Mouse (Mus musculus) hindbrain, postnatal 0 days (tissue): Measurements from ENCODE around the gene Spty2d1. TPM values are rescaled to one million over a fixed set of nuclear protein-coding genes. Genes with fewer than 3 reads are reported as not detected.
A peak's percentile ranks its signal among the peaks of the same experiment; 100 is the strongest.

Experiments used
- ATAC-seq: fragments of 200-750 bp; cut with Nextera tagmentation; 2 replicates; pipeline ENCODE4 v1.8.0; 2017; ENCODE audit warnings: mild to moderate bottlenecking, moderate TSS enrichment, moderate library complexity
- DNase-seq: peaks from one replicate; pipeline ENCODE4 v3.0.0-alpha.2; 2015; ENCODE audit warnings: low spot score
- H3K27ac ChIP-seq: fragments of 300-500 bp; sonication (generic); 2 replicates; pipeline ENCODE4 v1.5.1; 2014; ENCODE audit warnings: mild to moderate bottlenecking
- H3K27me3 ChIP-seq: fragments of 300-500 bp; sonication (generic); 2 replicates; pipeline ENCODE4 v1.6.1; 2014; ENCODE audit warnings: low read length, mixed read lengths; ENCODE audit not compliant: insufficient read depth
- H3K36me3 ChIP-seq: fragments of 300-500 bp; sonication (generic); 2 replicates; pipeline ENCODE4 v1.6.1; 2014; ENCODE audit warnings: low read length, mixed read lengths; ENCODE audit not compliant: insufficient read depth
- H3K4me1 ChIP-seq: fragments of 300-500 bp; sonication (generic); 2 replicates; pipeline ENCODE4 v1.6.1; 2014; ENCODE audit warnings: antibody characterized with exemption, low read length, mixed read lengths; ENCODE audit not compliant: insufficient read depth
- H3K4me2 ChIP-seq: fragments of 300-500 bp; sonication (generic); 2 replicates; pipeline ENCODE4 v1.6.1; 2014; ENCODE audit warnings: low read depth, mild to moderate bottlenecking, low read length, moderate library complexity, mixed read lengths
- H3K4me3 ChIP-seq: fragments of 300-500 bp; sonication (generic); 2 replicates; pipeline ENCODE4 v1.5.1; 2014; ENCODE audit warnings: low read length
- H3K9ac ChIP-seq: fragments of 300-500 bp; sonication (generic); replicated peaks from 2 replicates; pipeline ENCODE4 v1.6.1; 2014; ENCODE audit warnings: mild to moderate bottlenecking, low read length, moderate library complexity, mixed read lengths
- H3K9me3 ChIP-seq: fragments of 300-500 bp; sonication (generic); 2 replicates; pipeline ENCODE4 v1.6.1; 2016; ENCODE audit warnings: low read length, mixed read lengths
- CTCF ChIP-seq: IDR thresholded peaks from 2 replicates; pipeline ENCODE4 v1.5.1; 2016; ENCODE audit warnings: antibody characterized with exemption, control low read depth, low read depth
- WGBS: fragments of 180-500 bp; shearing (Covaris S2); extraction: QIAGEN DNeasy Blood & Tissue Kit; methylation state at CpG from one replicate; pipeline ENCODE4 v1.1.7; 2014; 5-methylcytosine and 5-hydroxymethylcytosine counted together
- polyA plus RNA-seq: library from polyadenylated mRNA; unstranded; fragments of >200 nt; fragmentation: Nextera tagmentation; extraction: Ambion mirVana; gene quantifications from 2 replicates; pipeline ENCODE4 v1.2.1, GENCODE M21; 2015
- total RNA-seq: library from RNA; depleted of rRNA; stranded (reverse); fragments of >200 nt; gene quantifications from 2 replicates; pipeline ENCODE4 v1.2.3, GENCODE M21; 2014

Gene Spty2d1
- total and polyA plus RNA-seq, 2 experiments from 2014 or later, result 5.8 to 9.1 TPM

DNA sequence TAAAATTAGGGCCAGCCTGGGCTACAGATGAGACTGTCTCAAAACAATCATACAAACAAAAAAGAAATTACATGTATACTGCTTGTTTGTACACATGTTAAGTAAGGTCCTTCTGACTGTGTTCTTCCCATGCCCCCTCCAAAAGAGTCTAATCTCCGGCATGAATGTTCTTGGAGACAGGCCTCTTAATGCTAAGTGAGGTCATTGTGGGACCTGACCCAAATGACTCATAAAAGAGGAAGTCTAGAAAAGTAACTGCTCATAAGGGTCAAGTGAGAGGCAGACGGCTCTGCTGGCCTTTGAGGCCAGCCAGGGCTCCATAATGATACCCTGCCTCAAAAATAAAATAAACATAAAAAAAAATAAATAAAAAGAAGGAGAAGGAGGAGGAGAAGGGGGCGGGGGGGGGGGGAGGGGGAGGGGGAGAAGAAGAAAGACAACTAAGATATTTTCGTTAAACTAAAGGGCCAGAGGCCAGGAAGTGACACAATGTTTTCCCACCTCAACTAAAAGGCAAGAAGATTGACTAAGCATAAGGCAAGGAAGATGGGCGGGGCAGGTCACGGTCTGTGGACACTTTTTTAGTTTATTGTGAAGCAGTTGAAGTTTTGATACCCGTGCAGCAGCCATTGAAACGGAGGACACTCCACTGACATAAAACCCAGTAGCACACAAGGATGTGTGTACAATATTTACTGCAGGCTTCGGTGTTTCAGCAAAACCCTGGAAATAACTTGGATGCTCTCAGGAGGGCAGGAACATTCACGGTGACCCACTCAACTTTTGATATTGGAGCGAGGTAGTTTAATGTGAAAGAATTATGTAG lies 6.6 kb upstream of the Spty2d1 start:
- DNase-seq, result no peak
- no peak overlapping the region for H3K9ac ChIP-seq
- TF ChIP-seq CTCF, result no peak
- no peaks in the 10 kb centered on the region for H3K9me3 ChIP-seq
- no peak overlapping the region for H3K4me3 ChIP-seq
- H3K4me1 ChIP-seq, result peaks cover 3% of the 10 kb centered on the region; the same call in 1 of the 2 replicates
- H3K4me2 ChIP-seq, result no peak overlapping the region
- WGBS, result 48% methylated on average over 10 of the region's 11 CpGs
- H3K36me3 ChIP-seq, result no peaks in the 10 kb centered on the region
- H3K27me3 ChIP-seq, result no peaks in the 10 kb centered on the region
- ATAC-seq, result no peak
- 0 out of 2 replicates have a peak overlapping the region, but pooled peaks have one; percentile 20 for H3K27ac ChIP-seq

DNA sequence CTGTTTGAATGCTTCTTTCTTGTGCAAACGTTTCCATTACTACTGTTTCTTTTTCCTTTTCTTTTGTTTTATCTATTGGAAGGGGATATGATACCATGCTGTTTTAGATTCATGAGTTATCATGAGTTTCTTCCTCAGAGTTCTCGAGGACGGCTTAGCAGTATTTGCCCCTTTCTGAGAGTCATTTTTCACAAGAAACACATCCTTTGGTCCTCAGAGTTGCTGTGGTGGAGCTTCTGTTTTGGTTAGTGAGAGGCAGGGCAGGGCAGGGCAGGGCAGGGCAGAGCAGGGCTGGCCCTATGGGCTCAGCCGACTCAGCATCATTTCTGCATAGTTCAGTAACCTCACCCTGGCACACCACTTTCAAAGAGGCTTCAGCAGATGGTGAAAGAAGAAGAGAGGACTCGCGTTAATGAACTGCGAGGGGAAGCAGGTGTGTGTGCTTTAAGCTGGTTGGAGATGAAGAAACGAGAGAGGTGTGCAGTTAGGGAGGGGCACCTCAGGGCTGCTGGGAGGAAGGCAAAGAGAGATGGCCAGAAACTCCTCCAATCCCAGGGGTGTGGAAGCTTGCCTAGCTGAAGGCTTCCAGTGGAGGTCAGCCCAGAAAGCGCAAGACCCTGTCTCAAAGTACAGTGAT lies 5.0 kb upstream of the Spty2d1 start:
- Histone ChIP-seq H3K4me2 (no peak overlapping the region), H3K4me3 (no peak overlapping the region), H3K9me3 (no peaks in the 10 kb centered on the region), H3K9ac (no peak overlapping the region), H3K27ac (no peak overlapping the region), H3K4me1 (peaks cover 9% of the 10 kb centered on the region; the same call in 1 of the 2 replicates), H3K36me3 (no peaks in the 10 kb centered on the region), H3K27me3 (no peaks in the 10 kb centered on the region)
- WGBS, result 46% methylated on average over 9 of the region's 9 CpGs
- DNase-seq, result no peak
- TF ChIP-seq CTCF, result no peak
- ATAC-seq, result no peak

DNA sequence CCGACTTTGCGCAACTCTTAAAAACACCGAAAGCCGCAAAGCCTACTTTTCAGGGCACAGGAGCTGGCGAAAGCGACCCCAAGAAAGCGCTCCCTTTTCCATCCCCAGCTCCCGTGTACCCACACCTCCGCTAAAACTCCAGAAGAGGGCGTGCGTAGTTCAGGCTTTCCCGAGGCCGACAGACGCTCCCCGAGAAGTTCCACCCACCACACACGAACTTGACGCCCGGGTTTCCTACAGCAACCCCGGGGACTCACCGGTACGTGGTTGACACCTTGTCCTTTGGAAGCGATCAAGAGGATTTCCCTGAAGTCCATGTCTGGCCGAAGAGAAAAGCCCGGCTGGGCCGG lies 418 bp downstream of the Spty2d1 start:
- DNase-seq (peak; percentile 82), ATAC-seq (peak; percentile 80)
- peak overlapping the region; percentile 62 for H3K4me2 ChIP-seq
- peaks cover 13% of the 10 kb centered on the region; the same call in 1 of the 2 replicates for H3K4me1 ChIP-seq
- peak; percentile 62 for TF ChIP-seq CTCF
- peak overlapping the region; percentile 85 for H3K27ac ChIP-seq
- H3K4me3 ChIP-seq, result peak overlapping the region; percentile 62
- H3K27me3 ChIP-seq, result no peaks in the 10 kb centered on the region
- WGBS, result under 1% methylated on average over 25 of the region's 25 CpGs
- no peaks in the 10 kb centered on the region for H3K9me3 ChIP-seq
- H3K9ac ChIP-seq, result peak overlapping the region; percentile 51
- H3K36me3 ChIP-seq, result no peaks in the 10 kb centered on the region

DNA sequence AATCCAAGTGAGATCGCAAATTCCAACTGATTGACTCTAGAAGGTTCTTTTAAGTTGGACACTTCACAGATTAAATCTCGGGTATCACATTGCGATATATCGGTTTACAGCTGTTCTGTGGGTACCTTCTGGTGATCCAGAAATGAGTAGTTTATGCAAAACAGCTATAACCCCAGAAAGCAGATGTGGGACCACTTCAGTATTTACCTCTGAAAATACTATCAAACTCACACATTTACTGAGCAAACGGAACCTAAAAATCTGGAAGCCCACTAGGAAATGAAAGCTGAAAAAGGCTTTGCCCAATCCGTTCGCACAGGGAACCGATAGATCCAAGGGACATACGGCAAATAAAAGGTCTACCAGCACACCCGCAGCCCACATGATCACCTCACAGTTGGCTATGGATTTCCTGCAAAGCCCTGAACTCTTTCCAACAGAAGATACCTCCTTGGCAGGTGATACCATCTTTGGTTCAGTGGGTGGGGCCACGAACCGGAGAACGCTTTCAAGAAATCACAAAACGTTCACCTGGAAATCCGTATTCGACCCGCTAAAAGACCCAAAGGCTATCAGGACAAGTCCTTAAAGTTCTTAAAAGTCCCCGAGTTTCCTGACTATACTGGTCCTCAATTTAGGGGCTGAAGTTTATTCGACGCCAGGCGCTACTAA lies 966 bp downstream of the Spty2d1 start:
- no peak for DNase-seq
- H3K4me2 ChIP-seq, result peak overlapping the region; percentile 62
- no peaks in the 10 kb centered on the region for H3K9me3 ChIP-seq
- no peaks in the 10 kb centered on the region for H3K36me3 ChIP-seq
- peak overlapping the region; percentile 62 for H3K4me3 ChIP-seq
- peaks cover 13% of the 10 kb centered on the region for H3K4me1 ChIP-seq
- 20% methylated on average over 21 of the region's 21 CpGs for WGBS
- H3K27ac ChIP-seq, result peak overlapping the region; percentile 85; the same call in 1 of the 2 replicates
- TF ChIP-seq CTCF, result no peak
- ATAC-seq, result no peak
- peak overlapping the region; percentile 51 for H3K9ac ChIP-seq
- no peaks in the 10 kb centered on the region for H3K27me3 ChIP-seq

DNA sequence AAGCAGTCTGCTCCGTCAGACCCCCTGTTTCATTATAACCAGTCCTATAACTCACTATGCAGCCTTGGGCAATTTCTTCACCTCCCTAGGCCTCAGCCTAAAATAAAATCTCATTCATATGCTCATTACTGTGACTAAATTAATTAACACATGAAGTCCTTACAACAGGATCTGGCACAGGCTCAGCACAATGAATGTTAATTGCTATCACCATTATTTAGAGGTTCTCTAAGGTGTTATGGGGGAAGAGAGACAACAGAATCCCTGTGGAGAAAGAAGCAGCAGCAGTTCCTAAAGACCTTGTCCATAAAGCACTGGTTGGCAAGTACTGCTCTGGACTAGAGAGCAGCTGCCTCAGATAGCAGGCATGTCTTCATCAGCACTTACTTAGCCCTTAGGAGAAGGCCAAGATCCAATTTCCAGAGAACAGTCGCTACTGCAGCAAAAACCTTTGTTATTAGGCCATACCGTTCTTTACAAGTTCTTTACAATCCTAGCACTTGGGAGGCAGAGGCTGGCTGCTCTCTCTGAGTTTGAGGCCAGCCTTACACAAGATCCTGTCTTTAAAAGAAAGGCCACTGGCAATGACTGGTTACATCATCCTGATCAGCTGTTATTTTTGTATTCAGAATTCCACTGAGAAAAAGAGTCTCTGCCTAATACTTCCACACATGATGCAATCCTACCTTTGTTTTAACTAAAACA lies 4.6 kb downstream of the Spty2d1 start:
- Histone ChIP-seq H3K4me3 (no peak overlapping the region), H3K4me1 (peaks cover 4% of the 10 kb centered on the region; the same call in 1 of the 2 replicates), H3K27ac (no peak overlapping the region), H3K9ac (peak overlapping the region; percentile 13; the same call in 1 of the 2 replicates), H3K4me2 (no peak overlapping the region), H3K9me3 (no peaks in the 10 kb centered on the region), H3K36me3 (no peaks in the 10 kb centered on the region), H3K27me3 (no peaks in the 10 kb centered on the region)
- no peak for ATAC-seq
- WGBS, result 23% methylated on average over 3 of the region's 3 CpGs
- no peak for TF ChIP-seq CTCF
- DNase-seq, result peak; percentile 44

- no peak overlapping the region for H3K4me3 ChIP-seq
- no peak overlapping the region for H3K4me2 ChIP-seq
- H3K36me3 ChIP-seq, result peaks cover 2% of the 10 kb centered on the region; the same call in 1 of the 2 replicates
- H3K9me3 ChIP-seq, result no peaks in the 10 kb centered on the region
- 0 out of 2 replicates have a peak overlapping the region, but pooled peaks have one; percentile 41 for H3K27ac ChIP-seq
- TF ChIP-seq CTCF, result no peak
- peaks cover 4% of the 10 kb centered on the region; the same call in 1 of the 2 replicates for H3K4me1 ChIP-seq
- H3K9ac ChIP-seq, result no peak overlapping the region
- ATAC-seq (no peak), DNase-seq (no peak)
- 51% methylated on average over 4 of the region's 4 CpGs for WGBS
- H3K27me3 ChIP-seq, result no peaks in the 10 kb centered on the region
Observed at GRCm38 (mm10) chr7:47001900-47002275, 6.3 kb downstream of the Spty2d1 start.
